Mouse (Mus musculus): ENCODE results near the gene Chrna9. TPM values are rescaled to one million over a fixed set of nuclear protein-coding genes. Genes with fewer than 3 reads are reported as not detected.

Chrna9 gene
- polyA plus RNA-seq, 1 experiment from 2014 or later = not detected

GRCm38 (mm10) chr5:65909321-65909720, 25.4 kb upstream of the Chrna9 start:
- H3K79me2 ChIP-seq (ENCODE audit: inconsistent target) = no peaks in the 10 kb centered on the region
- WGBS (ENCODE audit: missing documents) = 60% methylated on average over 4 of the region's 4 CpGs
- H3K27ac ChIP-seq = no peak overlapping the region
- H3K36me3 ChIP-seq (ENCODE audit: inconsistent target) = no peaks in the 10 kb centered on the region
- H3K4me3 ChIP-seq (ENCODE audit: inconsistent target) = no peak overlapping the region

- Histone ChIP-seq H3K4me3 (ENCODE audit: inconsistent target) (no peak overlapping the region), H3K36me3 (ENCODE audit: inconsistent target) (no peaks in the 10 kb centered on the region), H3K79me2 (ENCODE audit: inconsistent target) (no peaks in the 10 kb centered on the region), H3K27ac (no peak overlapping the region)
- WGBS (ENCODE audit: missing documents) = 79% methylated on average over 4 of the region's 4 CpGs
Observed at GRCm38 (mm10) chr5:65910398-65910797, 24.3 kb upstream of the Chrna9 start.

- no peaks in the 10 kb centered on the region for H3K36me3 ChIP-seq (ENCODE audit: inconsistent target)
- no peaks in the 10 kb centered on the region for H3K79me2 ChIP-seq (ENCODE audit: inconsistent target)
- no peak overlapping the region for H3K27ac ChIP-seq
- 47% methylated on average over 7 of the region's 7 CpGs for WGBS (ENCODE audit: missing documents)
- H3K4me3 ChIP-seq (ENCODE audit: inconsistent target) = no peak overlapping the region
Observed at GRCm38 (mm10) chr5:65911676-65912075, 23.0 kb upstream of the Chrna9 start.

GRCm38 (mm10) chr5:65912201-65912600, 22.5 kb upstream of the Chrna9 start:
- no peaks in the 10 kb centered on the region for H3K79me2 ChIP-seq (ENCODE audit: inconsistent target)
- H3K27ac ChIP-seq = no peak overlapping the region
- H3K36me3 ChIP-seq (ENCODE audit: inconsistent target) = no peaks in the 10 kb centered on the region
- 74% methylated on average over 4 of the region's 5 CpGs for WGBS (ENCODE audit: missing documents)
- no peak overlapping the region for H3K4me3 ChIP-seq (ENCODE audit: inconsistent target)

GRCm38 (mm10) chr5:65913126-65913525, 21.6 kb upstream of the Chrna9 start:
- Histone ChIP-seq H3K27ac (no peak overlapping the region), H3K4me3 (ENCODE audit: inconsistent target) (no peak overlapping the region), H3K36me3 (ENCODE audit: inconsistent target) (no peaks in the 10 kb centered on the region), H3K79me2 (ENCODE audit: inconsistent target) (no peaks in the 10 kb centered on the region)
- 94% methylated on average over 9 of the region's 9 CpGs for WGBS (ENCODE audit: missing documents)

- Histone ChIP-seq H3K36me3 (ENCODE audit: inconsistent target) (no peaks in the 10 kb centered on the region), H3K79me2 (ENCODE audit: inconsistent target) (no peaks in the 10 kb centered on the region), H3K4me3 (ENCODE audit: inconsistent target) (no peak overlapping the region), H3K27ac (no peak overlapping the region)
- 96% methylated on average over 7 of the region's 7 CpGs for WGBS (ENCODE audit: missing documents)
Observed at GRCm38 (mm10) chr5:65914342-65914741, 20.4 kb upstream of the Chrna9 start.

- WGBS (ENCODE audit: missing documents) = 93% methylated on average over 5 of the region's 5 CpGs
- no peaks in the 10 kb centered on the region for H3K36me3 ChIP-seq (ENCODE audit: inconsistent target)
- H3K4me3 ChIP-seq (ENCODE audit: inconsistent target) = no peak overlapping the region
- H3K27ac ChIP-seq = no peak overlapping the region
- no peaks in the 10 kb centered on the region for H3K79me2 ChIP-seq (ENCODE audit: inconsistent target)
Observed at GRCm38 (mm10) chr5:65916930-65917329, 17.8 kb upstream of the Chrna9 start.

GRCm38 (mm10) chr5:65918601-65919000, 16.1 kb upstream of the Chrna9 start:
- 88% methylated on average over 3 of the region's 3 CpGs for WGBS (ENCODE audit: missing documents)
- no peaks in the 10 kb centered on the region for H3K36me3 ChIP-seq (ENCODE audit: inconsistent target)
- H3K79me2 ChIP-seq (ENCODE audit: inconsistent target) = no peaks in the 10 kb centered on the region
- no peak overlapping the region for H3K27ac ChIP-seq
- no peak overlapping the region for H3K4me3 ChIP-seq (ENCODE audit: inconsistent target)

- Histone ChIP-seq H3K27ac (no peak overlapping the region), H3K4me3 (ENCODE audit: inconsistent target) (no peak overlapping the region), H3K79me2 (ENCODE audit: inconsistent target) (no peaks in the 10 kb centered on the region), H3K36me3 (ENCODE audit: inconsistent target) (no peaks in the 10 kb centered on the region)
- WGBS (ENCODE audit: missing documents) = 37% methylated on average over 12 of the region's 12 CpGs
Observed at GRCm38 (mm10) chr5:65919326-65919725, 15.4 kb upstream of the Chrna9 start.

- 93% methylated on average over 3 of the region's 3 CpGs for WGBS (ENCODE audit: missing documents)
- no peak overlapping the region for H3K27ac ChIP-seq
- no peak overlapping the region for H3K4me3 ChIP-seq (ENCODE audit: inconsistent target)
Observed at GRCm38 (mm10) chr5:65919904-65920303, 14.8 kb upstream of the Chrna9 start.

GRCm38 (mm10) chr5:65920701-65921426, 13.9 kb upstream of the Chrna9 start:
- H3K27ac ChIP-seq = no peak overlapping the region
- no peaks in the 10 kb centered on the region for H3K79me2 ChIP-seq (ENCODE audit: inconsistent target)
- H3K4me3 ChIP-seq (ENCODE audit: inconsistent target) = no peak overlapping the region
- 92% methylated on average over 12 of the region's 12 CpGs for WGBS (ENCODE audit: missing documents)
- H3K36me3 ChIP-seq (ENCODE audit: inconsistent target) = no peaks in the 10 kb centered on the region

More at GRCm38 (mm10) chr5:65919904-65920303, 14.8 kb upstream of the Chrna9 start:
- no peaks in the 10 kb centered on the region for H3K79me2 ChIP-seq (ENCODE audit: inconsistent target)
- H3K36me3 ChIP-seq (ENCODE audit: inconsistent target) = no peaks in the 10 kb centered on the region

GRCm38 (mm10) chr5:65921477-65922138, 13.1 kb upstream of the Chrna9 start:
- no peak overlapping the region for H3K4me3 ChIP-seq (ENCODE audit: inconsistent target)
- 75% methylated on average over 9 of the region's 9 CpGs for WGBS (ENCODE audit: missing documents)
- H3K36me3 ChIP-seq (ENCODE audit: inconsistent target) = no peaks in the 10 kb centered on the region
- H3K27ac ChIP-seq = no peak overlapping the region
- H3K79me2 ChIP-seq (ENCODE audit: inconsistent target) = no peaks in the 10 kb centered on the region

GRCm38 (mm10) chr5:65926666-65927065, 8.1 kb upstream of the Chrna9 start:
- no peaks in the 10 kb centered on the region for H3K36me3 ChIP-seq (ENCODE audit: inconsistent target)
- H3K4me3 ChIP-seq (ENCODE audit: inconsistent target) = no peak overlapping the region
- H3K27ac ChIP-seq = no peak overlapping the region
- WGBS (ENCODE audit: missing documents) = 86% methylated on average over 5 of the region's 6 CpGs
- no peaks in the 10 kb centered on the region for H3K79me2 ChIP-seq (ENCODE audit: inconsistent target)

- WGBS (ENCODE audit: missing documents) = 53% methylated on average over 7 of the region's 7 CpGs
- Histone ChIP-seq H3K27ac (no peak overlapping the region), H3K4me3 (ENCODE audit: inconsistent target) (no peak overlapping the region), H3K36me3 (ENCODE audit: inconsistent target) (no peaks in the 10 kb centered on the region), H3K79me2 (ENCODE audit: inconsistent target) (no peaks in the 10 kb centered on the region)
Observed at GRCm38 (mm10) chr5:65929162-65929561, 5.6 kb upstream of the Chrna9 start.

GRCm38 (mm10) chr5:65930171-65930570, 4.5 kb upstream of the Chrna9 start:
- Histone ChIP-seq H3K36me3 (ENCODE audit: inconsistent target) (no peaks in the 10 kb centered on the region), H3K27ac (no peak overlapping the region), H3K79me2 (ENCODE audit: inconsistent target) (no peaks in the 10 kb centered on the region), H3K4me3 (ENCODE audit: inconsistent target) (no peak overlapping the region)
- 81% methylated on average over 4 of the region's 4 CpGs for WGBS (ENCODE audit: missing documents)

Data from macrophage (primary cell).